Mouse (Mus musculus) stomach, embryonic 15.5 days (tissue): ENCODE measurements around the gene Usp45. TPM values are rescaled to one million over a fixed set of nuclear protein-coding genes. Genes with fewer than 3 reads are reported as not detected.
A peak's percentile ranks its signal among the peaks of the same experiment; 100 is the strongest.

Source experiments
- ATAC-seq: fragments of 200-750 bp; cut with Nextera tagmentation; 2 replicates; pipeline ENCODE4 v1.8.0; 2017; ENCODE audit warnings: low read depth, moderate number of reproducible peaks, moderate TSS enrichment; ENCODE audit not compliant: insufficient read depth, low FRiP score
- H3K27ac ChIP-seq: fragments of 300-500 bp; sonication (generic); 2 replicates; pipeline ENCODE4 v1.5.1; 2015; ENCODE audit warnings: mild to moderate bottlenecking, inconsistent platforms
- H3K27me3 ChIP-seq: fragments of 300-500 bp; sonication (generic); replicated peaks from 2 replicates; pipeline ENCODE4 v1.6.1; 2015; ENCODE audit warnings: inconsistent platforms
- H3K36me3 ChIP-seq: fragments of 300-500 bp; sonication (generic); 2 replicates; pipeline ENCODE4 v1.6.1; 2015; ENCODE audit warnings: inconsistent platforms
- H3K4me1 ChIP-seq: fragments of 300-500 bp; sonication (generic); 2 replicates; pipeline ENCODE4 v1.6.1; 2015; ENCODE audit warnings: inconsistent platforms
- H3K4me2 ChIP-seq: fragments of 300-500 bp; sonication (generic); 2 replicates; pipeline ENCODE4 v1.6.1; 2015; ENCODE audit warnings: mild to moderate bottlenecking, inconsistent platforms
- H3K4me3 ChIP-seq: fragments of 300-500 bp; sonication (generic); replicated peaks from 2 replicates; pipeline ENCODE4 v1.5.1; 2015; ENCODE audit warnings: inconsistent platforms
- H3K9ac ChIP-seq: fragments of 300-500 bp; sonication (generic); 2 replicates; pipeline ENCODE4 v1.6.1; 2015; ENCODE audit warnings: inconsistent platforms
- H3K9me3 ChIP-seq: fragments of 300-500 bp; sonication (generic); 2 replicates; pipeline ENCODE4 v1.6.1; 2016; ENCODE audit warnings: inconsistent platforms
- WGBS: fragments of 180-500 bp; shearing (Covaris S2); methylation state at CpG from one replicate; pipeline ENCODE4 v1.1.7; 2015; 5-methylcytosine and 5-hydroxymethylcytosine counted together
- polyA plus RNA-seq: library from polyadenylated mRNA; unstranded; fragments of >200 nt; fragmentation: Nextera tagmentation; extraction: Ambion mirVana; gene quantifications from 2 replicates; pipeline ENCODE4 v1.2.1, GENCODE M21; 2015

The Usp45 gene
- polyA plus RNA-seq, 1 experiment from 2014 or later, result 9.2 TPM

GRCm38 (mm10) chr4:21879565-21880220 lies 112.7 kb downstream of the Usp45 start, which contains the start of gene Coq3:
Gene Coq3 (plus strand): TSS chr4:21879673.
- peak; percentile 93 for ATAC-seq

DNA sequence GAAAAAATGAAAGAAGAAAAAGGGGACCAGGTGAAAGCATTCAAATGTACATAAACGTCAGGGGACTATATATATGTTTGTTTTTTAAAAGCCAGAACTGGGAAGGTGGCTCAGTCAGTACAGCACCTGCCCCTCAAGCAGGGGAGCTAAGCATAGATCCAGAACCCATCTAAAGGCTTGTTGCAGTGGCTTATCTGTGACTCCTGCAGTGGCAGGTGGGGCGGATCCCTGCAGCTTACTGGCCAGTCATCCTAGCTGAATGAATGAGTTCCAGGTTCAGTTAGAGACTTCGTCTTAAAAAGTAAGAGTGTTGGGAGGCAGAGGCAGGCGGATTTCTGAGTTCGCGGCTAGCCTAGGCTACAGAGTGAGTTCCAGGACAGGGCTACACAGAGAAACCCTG lies 115.8 kb downstream of the Usp45 start:
- no peak overlapping the region for H3K27ac ChIP-seq
- no peaks in the 10 kb centered on the region for H3K4me1 ChIP-seq
- H3K27me3 ChIP-seq, result no peaks in the 10 kb centered on the region
- H3K9ac ChIP-seq, result no peak overlapping the region
- no peaks in the 10 kb centered on the region for H3K9me3 ChIP-seq
- no peak overlapping the region for H3K4me2 ChIP-seq
- no peak overlapping the region for H3K4me3 ChIP-seq
- 88% methylated on average over 6 of the region's 6 CpGs for WGBS
- ATAC-seq, result no peak
- no peaks in the 10 kb centered on the region for H3K36me3 ChIP-seq

More at GRCm38 (mm10) chr4:21879565-21880220, 112.7 kb downstream of the Usp45 start, which contains the start of gene Coq3:
- H3K27me3 ChIP-seq, result no peaks in the 10 kb centered on the region
- H3K4me3 ChIP-seq, result peak within 1 kb of the TSS; percentile 69
- peak within 1 kb of the TSS; percentile 91 for H3K27ac ChIP-seq
- peak within 1 kb of the TSS; percentile 54 for H3K4me2 ChIP-seq
- WGBS, result under 1% methylated on average over 51 of the region's 51 CpGs
- H3K4me1 ChIP-seq, result no peaks in the 10 kb centered on the region
- peak within 1 kb of the TSS; percentile 62 for H3K9ac ChIP-seq
- H3K9me3 ChIP-seq, result no peaks in the 10 kb centered on the region
- H3K36me3 ChIP-seq, result no peaks in the 10 kb centered on the region

GRCm38 (mm10) chr4:21885831-21886230 lies 118.9 kb downstream of the Usp45 start:
- Histone ChIP-seq H3K9ac (no peak overlapping the region), H3K27me3 (no peaks in the 10 kb centered on the region), H3K27ac (no peak overlapping the region), H3K4me2 (no peak overlapping the region), H3K36me3 (no peaks in the 10 kb centered on the region), H3K9me3 (no peaks in the 10 kb centered on the region), H3K4me3 (no peak overlapping the region), H3K4me1 (no peaks in the 10 kb centered on the region)
- WGBS, result 68% methylated on average over 8 of the region's 8 CpGs
- no peak for ATAC-seq

Other genes starting within 250 kb of the Usp45 start
- not detected in 2 replicates for gene Prdm13, start 81.2 kb upstream of the Usp45 start, polyA plus RNA-seq
- gene Ccnc, start 39.5 kb upstream of the Usp45 start, polyA plus RNA-seq, result 38.0 and 39.5 TPM in 2 replicates
- 13.3 and 16.2 TPM in 2 replicates for gene Tstd3, start 56 bp downstream of the Usp45 start, polyA plus RNA-seq
- gene Pnisr, start 80.4 kb downstream of the Usp45 start, polyA plus RNA-seq, result 126 and 127 TPM in 2 replicates
- 13.9 and 14.6 TPM in 2 replicates for gene Coq3, start 112.5 kb downstream of the Usp45 start, polyA plus RNA-seq
- gene Faxc, start 164.2 kb downstream of the Usp45 start, polyA plus RNA-seq, result 3.6 and 4.7 TPM in 2 replicates